Mouse (Mus musculus): ENCODE results near the gene Rhobtb1. TPM values are rescaled to one million over a fixed set of nuclear protein-coding genes. Genes with fewer than 3 reads are reported as not detected.
A peak's percentile ranks its signal among the peaks of the same experiment; 100 is the strongest.

Rhobtb1 gene
- polyA plus RNA-seq, 1 experiment: 7.5 TPM

GRCm38 (mm10) chr10:69106796-69107195 is 44.4 kb upstream of the Rhobtb1 start:
- TF ChIP-seq REST (IDR thresholded peaks at IDR 0.05; ENCODE audit: insufficient read depth, insufficient read length): no peak
- TF ChIP-seq USF1 (IDR thresholded peaks at IDR 0.05; ENCODE audit: low read depth): no peak
- no peak for TF ChIP-seq SRF (IDR thresholded peaks at IDR 0.05; ENCODE audit: control insufficient read depth, insufficient read length, low read depth)
- TF ChIP-seq POLR2AphosphoS2 (IDR thresholded peaks at IDR 0.05; ENCODE audit: insufficient read length, low read depth): no peak
- no peak for TF ChIP-seq MAX (IDR thresholded peaks at IDR 0.05; ENCODE audit: low read depth)
- TF ChIP-seq POLR2A (IDR thresholded peaks at IDR 0.05; ENCODE audit: insufficient read length, low read depth): no peak
- TF ChIP-seq MYOD1 (IDR thresholded peaks at IDR 0.05; ENCODE audit: control insufficient read depth in 1 of 3, insufficient read length in 2 of 3, low read depth in 2 of 3): no peak
- no peak for TF ChIP-seq CEBPB (IDR thresholded peaks at IDR 0.05; ENCODE audit: insufficient read depth, poor library complexity, severe bottlenecking)
- TF ChIP-seq TCF12 (IDR thresholded peaks at IDR 0.05; ENCODE audit: insufficient read depth, poor library complexity, severe bottlenecking): no peak
- TF ChIP-seq MYOG (IDR thresholded peaks at IDR 0.05; ENCODE audit: control insufficient read depth in 1 of 3, insufficient read depth in 1 of 3, insufficient read length in 2 of 3, low read depth in 2 of 3): no peak
- no peak for TF ChIP-seq TCF3 (IDR thresholded peaks at IDR 0.05; ENCODE audit: insufficient read length, low read depth)
- TF ChIP-seq E2F4 (IDR thresholded peaks at IDR 0.05; ENCODE audit: insufficient read depth): no peak
- no peaks in the 10 kb centered on the region for H3K36me3 ChIP-seq (ENCODE audit: control insufficient read depth, insufficient read depth)

GRCm38 (mm10) chr10:69107253-69107652 is 44.0 kb upstream of the Rhobtb1 start:
- H3K4me2 ChIP-seq (ENCODE audit: low read depth): peak overlapping the region; percentile 18
- H3K27me3 ChIP-seq (ENCODE audit: control insufficient read depth, insufficient read depth, insufficient read length): no peaks in the 10 kb centered on the region
- H3K79me2 ChIP-seq (ENCODE audit: control insufficient read depth, insufficient read depth): no peaks in the 10 kb centered on the region
- no peak overlapping the region for H3ac ChIP-seq (ENCODE audit: control insufficient read depth, insufficient read length)
- H3K36me3 ChIP-seq (ENCODE audit: control insufficient read depth, insufficient read depth): no peaks in the 10 kb centered on the region
- H3K4me3 ChIP-seq: no peak overlapping the region
- no peak for TF ChIP-seq POLR2AphosphoS2 (IDR thresholded peaks at IDR 0.05; ENCODE audit: insufficient read length, low read depth)
- no peak for TF ChIP-seq MYOD1 (IDR thresholded peaks at IDR 0.05; ENCODE audit: control insufficient read depth in 1 of 3, insufficient read length in 2 of 3, low read depth in 2 of 3)
- no peak for TF ChIP-seq TCF12 (IDR thresholded peaks at IDR 0.05; ENCODE audit: insufficient read depth, poor library complexity, severe bottlenecking)
- TF ChIP-seq TCF3 (IDR thresholded peaks at IDR 0.05; ENCODE audit: insufficient read length, low read depth): no peak
- no peak for TF ChIP-seq MYOG (IDR thresholded peaks at IDR 0.05; ENCODE audit: control insufficient read depth in 1 of 3, insufficient read depth in 1 of 3, insufficient read length in 2 of 3, low read depth in 2 of 3)
- TF ChIP-seq MAX (IDR thresholded peaks at IDR 0.05; ENCODE audit: low read depth): no peak
- TF ChIP-seq POLR2A (IDR thresholded peaks at IDR 0.05; ENCODE audit: insufficient read length, low read depth): no peak
- no peak for TF ChIP-seq USF1 (IDR thresholded peaks at IDR 0.05; ENCODE audit: low read depth)
- TF ChIP-seq SRF (IDR thresholded peaks at IDR 0.05; ENCODE audit: control insufficient read depth, insufficient read length, low read depth): no peak
- TF ChIP-seq CEBPB (IDR thresholded peaks at IDR 0.05; ENCODE audit: insufficient read depth, poor library complexity, severe bottlenecking): no peak

More at GRCm38 (mm10) chr10:69106796-69107195, 44.4 kb upstream of the Rhobtb1 start:
- Histone ChIP-seq H3K4me3 (no peak overlapping the region), H3K79me2 (ENCODE audit: control insufficient read depth, insufficient read depth) (no peaks in the 10 kb centered on the region), H3K4me2 (ENCODE audit: low read depth) (no peak overlapping the region), H3ac (ENCODE audit: control insufficient read depth, insufficient read length) (no peak overlapping the region), H3K27me3 (ENCODE audit: control insufficient read depth, insufficient read depth, insufficient read length) (no peaks in the 10 kb centered on the region)

GRCm38 (mm10) chr10:69114384-69114783 is 36.9 kb upstream of the Rhobtb1 start:
- H3K79me2 ChIP-seq (ENCODE audit: control insufficient read depth, insufficient read depth): no peaks in the 10 kb centered on the region
- TF ChIP-seq TCF3 (IDR thresholded peaks at IDR 0.05; ENCODE audit: insufficient read length, low read depth) (no peak), CEBPB (IDR thresholded peaks at IDR 0.05; ENCODE audit: insufficient read depth, poor library complexity, severe bottlenecking) (0 out of 2 replicates have a peak, but pooled peaks have one; percentile 53), MAX (IDR thresholded peaks at IDR 0.05; ENCODE audit: low read depth) (no peak), TCF12 (IDR thresholded peaks at IDR 0.05; ENCODE audit: insufficient read depth, poor library complexity, severe bottlenecking) (no peak), USF1 (IDR thresholded peaks at IDR 0.05; ENCODE audit: low read depth) (no peak), MYOG (IDR thresholded peaks at IDR 0.05; ENCODE audit: control insufficient read depth in 1 of 3, insufficient read depth in 1 of 3, insufficient read length in 2 of 3, low read depth in 2 of 3) (no peak), SRF (IDR thresholded peaks at IDR 0.05; ENCODE audit: control insufficient read depth, insufficient read length, low read depth) (no peak)

GRCm38 (mm10) chr10:69117996-69118395 is 33.2 kb upstream of the Rhobtb1 start:
- H3K36me3 ChIP-seq (ENCODE audit: control insufficient read depth, insufficient read depth): no peaks in the 10 kb centered on the region
- H3K79me2 ChIP-seq (ENCODE audit: control insufficient read depth, insufficient read depth): no peaks in the 10 kb centered on the region
- H3K27me3 ChIP-seq (ENCODE audit: control insufficient read depth, insufficient read depth, insufficient read length): no peaks in the 10 kb centered on the region
- TF ChIP-seq TCF3 (IDR thresholded peaks at IDR 0.05; ENCODE audit: insufficient read length, low read depth) (no peak), SRF (IDR thresholded peaks at IDR 0.05; ENCODE audit: control insufficient read depth, insufficient read length, low read depth) (no peak), POLR2A (IDR thresholded peaks at IDR 0.05; ENCODE audit: insufficient read length, low read depth) (no peak), E2F4 (IDR thresholded peaks at IDR 0.05; ENCODE audit: insufficient read depth) (no peak), USF1 (IDR thresholded peaks at IDR 0.05; ENCODE audit: low read depth) (no peak), REST (IDR thresholded peaks at IDR 0.05; ENCODE audit: insufficient read depth, insufficient read length) (no peak)
- H3K4me2 ChIP-seq (ENCODE audit: low read depth): no peak overlapping the region
- no peak overlapping the region for H3ac ChIP-seq (ENCODE audit: control insufficient read depth, insufficient read length)
- H3K4me3 ChIP-seq: no peak overlapping the region

More at GRCm38 (mm10) chr10:69114384-69114783, 36.9 kb upstream of the Rhobtb1 start:
- Histone ChIP-seq H3K36me3 (ENCODE audit: control insufficient read depth, insufficient read depth) (no peaks in the 10 kb centered on the region), H3K4me2 (ENCODE audit: low read depth) (no peak overlapping the region), H3K4me3 (no peak overlapping the region), H3K27me3 (ENCODE audit: control insufficient read depth, insufficient read depth, insufficient read length) (no peaks in the 10 kb centered on the region), H3ac (ENCODE audit: control insufficient read depth, insufficient read length) (no peak overlapping the region)

- Histone ChIP-seq H3K79me2 (ENCODE audit: control insufficient read depth, insufficient read depth) (no peaks in the 10 kb centered on the region), H3K36me3 (ENCODE audit: control insufficient read depth, insufficient read depth) (no peaks in the 10 kb centered on the region), H3K4me3 (no peak overlapping the region), H3K27me3 (ENCODE audit: control insufficient read depth, insufficient read depth, insufficient read length) (no peaks in the 10 kb centered on the region), H3ac (ENCODE audit: control insufficient read depth, insufficient read length) (no peak overlapping the region), H3K4me2 (ENCODE audit: low read depth) (no peak overlapping the region)
- TF ChIP-seq MAX (IDR thresholded peaks at IDR 0.05; ENCODE audit: low read depth) (no peak), POLR2AphosphoS2 (IDR thresholded peaks at IDR 0.05; ENCODE audit: insufficient read length, low read depth) (no peak), TCF12 (IDR thresholded peaks at IDR 0.05; ENCODE audit: insufficient read depth, poor library complexity, severe bottlenecking) (peak; percentile 6), E2F4 (IDR thresholded peaks at IDR 0.05; ENCODE audit: insufficient read depth) (no peak), POLR2A (IDR thresholded peaks at IDR 0.05; ENCODE audit: insufficient read length, low read depth) (no peak)
These were observed 32.3 kb upstream of the Rhobtb1 start for GRCm38 (mm10) chr10:69118893-69119292.
